8 mouse cellular contexts compared by ENCODE assay signal in genomic region chr15:86034021-86034523, GRCm38 (mm10). TPM values are rescaled to one million over a fixed set of nuclear protein-coding genes. Genes with fewer than 3 reads are reported as not detected.
DNase-seq lines count a peak whose midpoint lies in the region; ATAC-seq and TF ChIP-seq lines count a peak whose summit lies in the region.

No protein-coding gene starts in this region.

- ATAC-seq in forebrain, embryonic 15.5 days (replicated peaks), result peak; percentile 80
- ATAC-seq in lung, embryonic 16.5 days (ENCODE audit: low read depth), result peak; percentile 88

- H3K36me3 ChIP-seq in spleen, adult 2 months (ENCODE audit: control insufficient read depth, insufficient read depth, low read length), result no peaks in the 10 kb centered on the region
- peaks cover 13% of the 10 kb centered on the region; the same call in 1 of the 2 replicates for H3K36me3 ChIP-seq in forebrain, embryonic 15.5 days
- H3K36me3 ChIP-seq in lung, embryonic 16.5 days (ENCODE audit: control insufficient read depth, insufficient read depth, low read length), result peaks cover 18% of the 10 kb centered on the region

- no peak overlapping the region for H3K27ac ChIP-seq in spleen, adult 2 months (ENCODE audit: insufficient read depth, low read length)
- peak overlapping the region; percentile 73 for H3K27ac ChIP-seq in forebrain, embryonic 15.5 days (replicated peaks)
- peak overlapping the region; percentile 93 for H3K27ac ChIP-seq in lung, embryonic 16.5 days (ENCODE audit: low read length)

- H3K27me3 ChIP-seq in spleen, adult 2 months (ENCODE audit: control insufficient read depth, insufficient read depth, low read length), result peaks cover 10% of the 10 kb centered on the region
- H3K27me3 ChIP-seq in forebrain, embryonic 15.5 days, result peaks cover 15% of the 10 kb centered on the region; the same call in 1 of the 2 replicates
- peaks cover 28% of the 10 kb centered on the region for H3K27me3 ChIP-seq in lung, embryonic 16.5 days (ENCODE audit: control insufficient read depth, insufficient read depth, low read depth, low read length)

- H3K9me3 ChIP-seq in forebrain, embryonic 15.5 days, result no peaks in the 10 kb centered on the region
- H3K9me3 ChIP-seq in lung, embryonic 16.5 days (ENCODE audit: control insufficient read depth, low read length), result peaks cover 15% of the 10 kb centered on the region

- peak overlapping the region; percentile 91 for H3K4me2 ChIP-seq in forebrain, embryonic 15.5 days (replicated peaks)
- peak overlapping the region; percentile 81 for H3K4me2 ChIP-seq in lung, embryonic 16.5 days (ENCODE audit: low read depth, low read length)

- 2% methylated on average over 32 of the region's 44 CpGs for WGBS in spleen, adult 2 months
- under 1% methylated on average over 41 of the region's 44 CpGs for WGBS in forebrain, embryonic 15.5 days
- under 1% methylated on average over 39 of the region's 44 CpGs for WGBS in lung, embryonic 16.5 days

- DNase-seq in spleen, adult 2 months (ENCODE audit: low read depth in 1 of 2, low spot score in 2 of 2), result no peak
- DNase-seq in spleen, postnatal 4 days (ENCODE audit: low spot score in 2 of 2), result no peak
- DNase-seq in kidney, adult 8-10 months, result peak; percentile 60
- peak; percentile 50 for DNase-seq in ovary, postnatal 14 days (ENCODE audit: low spot score)
- no peak for DNase-seq in spleen, adult 12 weeks (ENCODE audit: low spot score)
- DNase-seq in layer of hippocampus, postnatal 25 days (ENCODE audit: extremely low spot score in 1 of 2, low spot score in 1 of 2), result no peak

- TF ChIP-seq CTCF in spleen, adult 2 months (IDR thresholded peaks at IDR 0.05; ENCODE audit: extremely low read depth, insufficient read depth, insufficient read length, insufficient replicate concordance), result no peak

- peak overlapping the region; percentile 62 for H3K9ac ChIP-seq in forebrain, embryonic 15.5 days (replicated peaks)
- peak overlapping the region; percentile 76 for H3K9ac ChIP-seq in lung, embryonic 16.5 days (ENCODE audit: low read length)

- peaks cover 10% of the 10 kb centered on the region for H3K4me1 ChIP-seq in spleen, adult 2 months (ENCODE audit: control insufficient read depth, insufficient read depth, insufficient read length)
- peaks cover 46% of the 10 kb centered on the region for H3K4me1 ChIP-seq in forebrain, embryonic 15.5 days
- H3K4me1 ChIP-seq in lung, embryonic 16.5 days (replicated peaks; ENCODE audit: control insufficient read depth, insufficient read depth, low read length), result peaks cover 6% of the 10 kb centered on the region; the same call in 1 of the 2 replicates

- no peak for TF ChIP-seq POLR2A in spleen, adult 2 months (IDR thresholded peaks at IDR 0.05; ENCODE audit: low read depth, low read length)

- H3K4me3 ChIP-seq in spleen, adult 2 months (ENCODE audit: extremely low read depth, insufficient read depth, insufficient read length), result peak overlapping the region; percentile 54; the same call in 1 of the 2 replicates
- H3K4me3 ChIP-seq in forebrain, embryonic 15.5 days, result peak overlapping the region; percentile 69
- H3K4me3 ChIP-seq in lung, embryonic 16.5 days (ENCODE audit: low read length), result peak overlapping the region; percentile 67

RNA-seq across cellular contexts. Expression of gene Celsr1, which starts 0.5 kb away (rescaled TPM):
- polyA plus RNA-seq in spleen, adult 2 months (2012; rRNA removed), result 7.4 and 7.9 TPM in 2 replicates
- polyA plus RNA-seq in forebrain, embryonic 15.5 days (2015; fragmentation: Nextera tagmentation; extraction: Ambion mirVana), result 5.8 and 7.2 TPM in 2 replicates
- polyA plus RNA-seq in lung, embryonic 16.5 days (2015; fragmentation: Nextera tagmentation; extraction: Ambion mirVana), result 3.5 and 3.6 TPM in 2 replicates
- 1 to 10 TPM; 4.5 to 6.1 TPM for total RNA-seq in layer of hippocampus, postnatal 25 days (2021)

RNA-seq across cellular contexts. Expression of gene Gramd4, which starts 23.4 kb away (rescaled TPM):
- 36.2 and 43.9 TPM in 2 replicates for polyA plus RNA-seq in spleen, adult 2 months (2012; rRNA removed)
- 48.8 and 52.9 TPM in 2 replicates for polyA plus RNA-seq in forebrain, embryonic 15.5 days (2015; fragmentation: Nextera tagmentation; extraction: Ambion mirVana)
- 9.2 and 11.2 TPM in 2 replicates for polyA plus RNA-seq in lung, embryonic 16.5 days (2015; fragmentation: Nextera tagmentation; extraction: Ambion mirVana)
- 10 to 100 TPM; 25.9 to 27.7 TPM for total RNA-seq in layer of hippocampus, postnatal 25 days (2021)

Comparison
In these comparisons a context has a peak if more than half of its experiments do, and no peak if none do; other contexts are left out.
1. DNase-seq: peak in kidney, adult 8-10 months (2 of 2) and ovary, postnatal 14 days (single experiment); none in spleen, adult 2 months (0 of 2), spleen, postnatal 4 days (0 of 2), spleen, adult 12 weeks (single experiment) and layer of hippocampus, postnatal 25 days (0 of 2).
2. Peak in every context shown above with its lines, with median percentiles within 50 percentile points of each other: H3K4me3 ChIP-seq.